Mouse (Mus musculus) megakaryocyte, embryonic 14.5 days (primary cell): ENCODE data around the gene Prpf19. TPM values are rescaled to one million over a fixed set of nuclear protein-coding genes. Genes with fewer than 3 reads are reported as not detected.
A peak's percentile ranks its signal among the peaks of the same experiment; 100 is the strongest.

ENCODE experiments used
- H3K27me3 ChIP-seq: replicated peaks from 2 replicates; pipeline ENCODE3; 2012; ENCODE audit warnings: inconsistent platforms
- H3K36me3 ChIP-seq: replicated peaks from 2 replicates; pipeline ENCODE3; 2012; ENCODE audit warnings: low read length, inconsistent platforms, mixed read lengths
- H3K4me1 ChIP-seq: 2 replicates; pipeline ENCODE4 v1.6.1; 2012; ENCODE audit warnings: inconsistent platforms
- H3K4me3 ChIP-seq: replicated peaks from 2 replicates; pipeline ENCODE3; 2012; ENCODE audit warnings: moderate library complexity, mild to moderate bottlenecking, inconsistent platforms
- H3K9me3 ChIP-seq: 2 replicates; pipeline ENCODE4 v1.6.1; 2012; ENCODE audit warnings: inconsistent platforms
- FLI1 ChIP-seq: IDR thresholded peaks from 2 replicates; pipeline ENCODE4 v1.6.1; 2012; ENCODE audit warnings: low read length, inconsistent platforms, mixed read lengths
- GATA1 ChIP-seq: IDR thresholded peaks from 3 replicates; pipeline ENCODE4 v1.6.1; 2012; ENCODE audit warnings: mixed read lengths, low read length, inconsistent platforms, borderline replicate concordance
- polyA plus RNA-seq: library from polyadenylated mRNA; stranded (reverse); fragments of >175 nt; gene quantifications from 2 replicates; pipeline ENCODE4 v1.2.3, GENCODE M21; 2012; ENCODE audit warnings: low replicate concordance; ENCODE audit not compliant: insufficient read depth

Gene Prpf19
- polyA plus RNA-seq, 1 experiment = 54.8 TPM

- TF ChIP-seq GATA1 (no peak), FLI1 (no peak)
Observed at GRCm38 (mm10) chr19:10947219-10947618, 52.2 kb downstream of the Prpf19 start.

GRCm38 (mm10) chr19:10948416-10948815 is 53.4 kb downstream of the Prpf19 start:
- peaks cover 29% of the 10 kb centered on the region for H3K36me3 ChIP-seq
- H3K9me3 ChIP-seq = no peaks in the 10 kb centered on the region
- no peak for TF ChIP-seq GATA1
- no peak for TF ChIP-seq FLI1
- peaks cover 14% of the 10 kb centered on the region for H3K27me3 ChIP-seq
- peaks cover 57% of the 10 kb centered on the region for H3K4me1 ChIP-seq
- peak overlapping the region; percentile 95 for H3K4me3 ChIP-seq

More at GRCm38 (mm10) chr19:10947219-10947618, 52.2 kb downstream of the Prpf19 start:
- Histone ChIP-seq H3K27me3 (peaks cover 5% of the 10 kb centered on the region), H3K4me1 (peaks cover 52% of the 10 kb centered on the region), H3K9me3 (no peaks in the 10 kb centered on the region), H3K4me3 (peak overlapping the region; percentile 95), H3K36me3 (peaks cover 41% of the 10 kb centered on the region)

- TF ChIP-seq FLI1 = 0 out of 2 replicates have a peak, but pooled peaks have one; percentile 41
- TF ChIP-seq GATA1 = no peak
- H3K27me3 ChIP-seq = peaks cover 20% of the 10 kb centered on the region
- H3K4me3 ChIP-seq = peak within 1 kb of the TSS; percentile 95
- H3K9me3 ChIP-seq = no peaks in the 10 kb centered on the region
- H3K36me3 ChIP-seq = peaks cover 22% of the 10 kb centered on the region
- peaks cover 52% of the 10 kb centered on the region for H3K4me1 ChIP-seq
Observed at GRCm38 (mm10) chr19:10949112-10949511, 54.1 kb downstream of the Prpf19 start, which contains the start of gene Ccdc86. Gene Ccdc86, minus strand, starts transcription at chr19:10949266.

GRCm38 (mm10) chr19:10949558-10949957 is 54.5 kb downstream of the Prpf19 start:
- H3K9me3 ChIP-seq = no peaks in the 10 kb centered on the region
- peaks cover 18% of the 10 kb centered on the region for H3K36me3 ChIP-seq
- peak overlapping the region; percentile 92 for H3K4me3 ChIP-seq
- TF ChIP-seq GATA1 (no peak), FLI1 (no peak)
- H3K27me3 ChIP-seq = peaks cover 22% of the 10 kb centered on the region
- H3K4me1 ChIP-seq = peaks cover 48% of the 10 kb centered on the region

GRCm38 (mm10) chr19:10952021-10952939 is 57.2 kb downstream of the Prpf19 start:
- Histone ChIP-seq H3K4me1 (peaks cover 30% of the 10 kb centered on the region), H3K36me3 (no peaks in the 10 kb centered on the region), H3K9me3 (no peaks in the 10 kb centered on the region), H3K4me3 (no peak overlapping the region), H3K27me3 (peaks cover 31% of the 10 kb centered on the region)
- TF ChIP-seq GATA1 = no peak
- TF ChIP-seq FLI1 = no peak

Other genes starting within 250 kb of the Prpf19 start
- not detected in 2 replicates for gene Pga5, start 217.2 kb upstream of the Prpf19 start, polyA plus RNA-seq
- gene Vps37c, start 206.5 kb upstream of the Prpf19 start, polyA plus RNA-seq = 60.2 and 90.5 TPM in 2 replicates
- gene Cd5, start 156.2 kb upstream of the Prpf19 start, polyA plus RNA-seq = not detected in 2 replicates
- gene Cd6, start 65.2 kb upstream of the Prpf19 start, polyA plus RNA-seq = not detected in 2 replicates
- 13.1 and 29.4 TPM in 2 replicates for gene Slc15a3, start 55.5 kb upstream of the Prpf19 start, polyA plus RNA-seq
- 1.0 and 2.9 TPM in 2 replicates for gene Tmem132a, start 25.3 kb upstream of the Prpf19 start, polyA plus RNA-seq
- 6.7 and 17.2 TPM in 2 replicates for gene Tmem109, start 13.2 kb upstream of the Prpf19 start, polyA plus RNA-seq
- not detected in 2 replicates for gene Zp1, start 25.4 kb downstream of the Prpf19 start, polyA plus RNA-seq
- gene Ptgdr2, start 41.9 kb downstream of the Prpf19 start, polyA plus RNA-seq = not detected in 2 replicates
- gene Ccdc86, start 54.0 kb downstream of the Prpf19 start, polyA plus RNA-seq = 25.4 and 33.6 TPM in 2 replicates
- not detected in 2 replicates for gene Ms4a10, start 79.4 kb downstream of the Prpf19 start, polyA plus RNA-seq
- gene Ms4a15, start 98.0 kb downstream of the Prpf19 start, polyA plus RNA-seq = not detected in 2 replicates
- gene Ms4a18, start 122.8 kb downstream of the Prpf19 start, polyA plus RNA-seq = not detected in 2 replicates
- not detected in 2 replicates for gene Ms4a8a, start 185.9 kb downstream of the Prpf19 start, polyA plus RNA-seq
- gene 1700017D01Rik, start 235.6 kb downstream of the Prpf19 start, polyA plus RNA-seq = not detected in 2 replicates